Mouse (Mus musculus) megakaryocyte, embryonic 14.5 days (primary cell): ENCODE measurements around the gene Slc12a6. TPM values are rescaled to one million over a fixed set of nuclear protein-coding genes. Genes with fewer than 3 reads are reported as not detected.

Source experiments
- H3K27me3 ChIP-seq: replicated peaks from 2 replicates; pipeline ENCODE3; 2012; ENCODE audit warnings: inconsistent platforms
- H3K36me3 ChIP-seq: replicated peaks from 2 replicates; pipeline ENCODE3; 2012; ENCODE audit warnings: low read length, inconsistent platforms, mixed read lengths
- H3K4me1 ChIP-seq: 2 replicates; pipeline ENCODE4 v1.6.1; 2012; ENCODE audit warnings: inconsistent platforms
- H3K4me3 ChIP-seq: replicated peaks from 2 replicates; pipeline ENCODE3; 2012; ENCODE audit warnings: moderate library complexity, mild to moderate bottlenecking, inconsistent platforms
- H3K9me3 ChIP-seq: 2 replicates; pipeline ENCODE4 v1.6.1; 2012; ENCODE audit warnings: inconsistent platforms
- FLI1 ChIP-seq: IDR thresholded peaks from 2 replicates; pipeline ENCODE4 v1.6.1; 2012; ENCODE audit warnings: low read length, inconsistent platforms, mixed read lengths
- GATA1 ChIP-seq: IDR thresholded peaks from 3 replicates; pipeline ENCODE4 v1.6.1; 2012; ENCODE audit warnings: mixed read lengths, low read length, inconsistent platforms, borderline replicate concordance
- polyA plus RNA-seq: library from polyadenylated mRNA; stranded (reverse); fragments of >175 nt; gene quantifications from 2 replicates; pipeline ENCODE4 v1.2.3, GENCODE M21; 2012; ENCODE audit warnings: low replicate concordance; ENCODE audit not compliant: insufficient read depth

The Slc12a6 gene
- polyA plus RNA-seq, 1 experiment, result 2.6 TPM

DNA sequence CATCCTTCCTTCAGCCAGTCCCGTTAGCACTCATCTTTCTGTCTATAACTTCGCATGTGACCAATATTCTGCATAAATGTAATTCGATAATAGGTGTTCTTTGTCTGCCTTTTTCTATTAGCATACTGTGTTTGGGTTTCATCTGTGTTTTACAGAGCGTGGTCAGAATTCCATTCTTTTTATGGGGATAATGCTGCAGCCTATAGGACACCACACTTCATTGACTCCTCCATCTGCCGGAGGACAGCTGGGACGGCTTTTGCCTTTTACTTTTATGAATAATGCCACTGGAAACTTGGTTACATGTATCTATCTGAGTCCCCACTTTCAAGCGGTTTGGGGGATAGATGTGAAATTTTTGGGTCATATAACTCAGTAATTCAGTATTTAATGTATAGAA lies 50.0 kb downstream of the Slc12a6 start:
- no peaks in the 10 kb centered on the region for H3K9me3 ChIP-seq
- no peak for TF ChIP-seq FLI1
- TF ChIP-seq GATA1, result no peak
- H3K36me3 ChIP-seq, result peaks cover 24% of the 10 kb centered on the region
- H3K4me3 ChIP-seq, result no peak overlapping the region
- H3K4me1 ChIP-seq, result peaks cover 7% of the 10 kb centered on the region; the same call in 1 of the 2 replicates
- H3K27me3 ChIP-seq, result no peaks in the 10 kb centered on the region

DNA sequence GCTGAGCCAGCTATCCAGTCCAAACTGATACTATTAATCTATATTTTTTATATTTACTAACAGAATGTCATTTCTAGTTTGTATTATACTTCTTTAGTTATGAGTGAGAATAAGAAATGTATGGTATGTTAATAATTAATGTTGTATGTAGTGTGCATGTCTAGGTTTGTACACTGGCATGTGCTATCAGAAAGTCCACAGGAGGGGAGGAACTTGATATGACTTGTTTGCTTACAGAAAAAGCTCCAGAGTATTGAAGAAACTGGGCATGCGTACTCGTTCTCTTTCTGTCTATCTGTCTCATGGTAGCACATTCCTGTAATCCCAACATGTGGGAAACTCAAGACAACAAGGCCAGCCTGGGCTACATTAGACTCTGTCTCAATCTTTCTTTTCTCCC lies 52.6 kb downstream of the Slc12a6 start:
- Histone ChIP-seq H3K9me3 (no peaks in the 10 kb centered on the region), H3K27me3 (no peaks in the 10 kb centered on the region), H3K4me3 (no peak overlapping the region), H3K36me3 (peaks cover 15% of the 10 kb centered on the region), H3K4me1 (no peaks in the 10 kb centered on the region; the same call in 1 of the 2 replicates)
- TF ChIP-seq GATA1 (no peak), FLI1 (no peak)

DNA sequence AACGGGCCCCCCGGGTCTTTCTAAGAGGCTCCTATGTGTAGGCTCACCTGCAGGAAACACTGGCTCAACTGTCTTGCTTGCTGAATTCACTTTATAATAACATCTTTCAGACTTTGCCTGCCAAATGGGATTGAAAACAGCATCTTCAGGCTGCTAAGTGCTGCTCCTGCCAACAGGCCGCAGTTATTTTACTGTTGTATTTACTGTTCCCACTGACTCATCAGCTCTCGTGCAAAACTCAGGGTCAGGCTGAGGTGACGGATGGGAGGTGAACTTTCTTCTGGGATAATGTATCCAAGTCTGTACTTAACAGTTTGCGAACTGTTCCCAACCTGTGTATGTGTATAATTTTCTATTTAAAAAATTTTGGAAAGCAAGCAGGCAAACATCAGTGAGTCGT lies 53.3 kb downstream of the Slc12a6 start:
- Histone ChIP-seq H3K9me3 (no peaks in the 10 kb centered on the region), H3K27me3 (no peaks in the 10 kb centered on the region), H3K36me3 (peaks cover 15% of the 10 kb centered on the region), H3K4me3 (no peak overlapping the region), H3K4me1 (no peaks in the 10 kb centered on the region; the same call in 1 of the 2 replicates)
- no peak for TF ChIP-seq FLI1
- no peak for TF ChIP-seq GATA1

DNA sequence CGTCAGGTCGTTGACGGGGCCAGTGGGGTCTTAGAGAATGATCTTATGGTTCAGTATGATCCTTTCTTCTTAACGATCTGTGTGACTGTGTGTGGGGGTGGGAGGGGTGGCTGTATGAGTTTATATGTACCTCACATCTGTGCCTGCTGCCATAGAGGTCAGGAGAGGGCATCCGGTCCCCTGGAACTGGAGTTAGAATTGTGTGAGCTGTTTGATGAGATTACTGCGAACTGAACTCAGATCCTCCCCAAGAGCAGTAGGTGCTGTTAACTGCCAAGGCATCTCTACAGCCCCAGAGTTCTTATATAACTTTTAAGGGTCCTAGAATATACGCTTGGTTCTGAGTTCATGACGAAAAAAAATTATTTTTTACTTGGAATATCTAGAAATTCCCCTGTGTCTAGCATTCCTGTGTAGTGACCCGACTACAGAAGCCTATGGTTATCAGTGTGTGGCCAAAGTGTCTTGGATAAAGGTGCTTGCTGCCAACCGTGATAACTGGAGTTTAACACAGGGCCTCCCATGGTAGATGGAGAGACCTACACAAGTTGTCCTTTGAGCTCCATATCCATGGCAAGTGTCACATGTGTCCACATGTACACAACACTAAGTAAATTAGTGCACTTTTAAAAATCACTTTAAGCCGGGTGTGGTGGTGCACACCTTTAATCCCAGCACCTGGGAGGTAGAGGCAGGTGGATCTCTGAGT lies 62.6 kb downstream of the Slc12a6 start:
- Histone ChIP-seq H3K27me3 (no peaks in the 10 kb centered on the region), H3K4me3 (no peak overlapping the region), H3K4me1 (peaks cover 16% of the 10 kb centered on the region), H3K9me3 (no peaks in the 10 kb centered on the region), H3K36me3 (peaks cover 20% of the 10 kb centered on the region)
- TF ChIP-seq GATA1, result no peak

DNA sequence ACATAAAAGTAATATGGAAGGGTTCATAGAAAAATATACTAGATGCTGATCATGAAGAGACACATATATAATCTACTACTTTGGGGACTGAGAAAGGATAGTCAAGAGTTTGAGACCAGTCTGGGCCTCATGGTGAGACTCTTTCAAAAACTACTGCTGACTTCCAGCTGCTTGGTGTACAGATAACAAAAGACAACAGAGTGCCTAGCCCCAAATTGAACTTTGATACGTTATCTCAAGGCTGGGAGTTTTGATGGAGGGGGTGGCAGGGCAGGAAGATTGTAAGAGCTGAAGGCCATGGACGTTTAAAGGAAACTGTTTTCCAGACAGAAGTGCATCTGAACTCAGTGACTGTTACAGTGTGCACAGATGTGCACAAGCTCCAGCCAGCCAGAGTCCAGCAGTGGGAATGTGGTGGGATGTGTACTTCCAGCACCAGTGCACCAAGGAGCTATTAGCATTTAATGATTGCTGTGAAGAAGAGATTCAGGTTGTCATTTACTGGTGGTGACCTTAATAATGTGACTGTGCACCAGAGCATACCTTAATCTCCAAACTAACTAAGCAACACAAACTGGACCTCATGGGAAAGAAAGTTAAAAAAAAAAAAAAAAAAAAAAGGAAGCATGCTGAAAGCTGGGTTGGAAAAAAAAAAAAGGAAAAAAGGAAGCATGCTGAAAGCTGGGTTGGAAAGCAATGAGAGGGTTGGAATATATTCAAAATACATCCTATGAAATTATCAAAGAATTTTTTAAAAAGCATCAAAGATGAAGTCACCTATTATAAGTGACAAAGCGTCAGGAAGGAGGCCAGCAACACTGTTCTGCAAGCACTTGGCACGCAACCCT lies 66.7 kb downstream of the Slc12a6 start:
- Histone ChIP-seq H3K4me1 (peaks cover 11% of the 10 kb centered on the region), H3K36me3 (peaks cover 53% of the 10 kb centered on the region), H3K27me3 (no peaks in the 10 kb centered on the region), H3K4me3 (no peak overlapping the region), H3K9me3 (no peaks in the 10 kb centered on the region)
- TF ChIP-seq GATA1 (no peak), FLI1 (no peak)

DNA sequence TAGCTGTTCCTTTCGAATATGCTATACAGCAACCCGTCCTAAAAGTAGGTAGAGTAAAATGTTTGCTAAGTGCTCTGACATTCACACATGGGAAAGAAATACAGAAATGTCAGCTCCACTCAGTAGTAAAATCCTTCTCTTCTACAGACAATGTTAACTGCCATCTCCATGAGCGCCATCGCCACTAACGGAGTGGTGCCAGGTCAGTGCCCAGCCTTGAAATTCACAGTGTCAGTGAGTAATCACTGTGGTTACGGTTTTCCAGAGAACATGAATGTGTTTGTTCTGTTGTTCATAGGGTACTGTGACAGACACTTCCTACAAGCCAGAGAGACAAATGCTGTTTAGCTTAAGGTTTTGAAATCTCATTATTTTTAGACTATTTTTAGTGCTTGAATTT lies 71.6 kb downstream of the Slc12a6 start:
- no peak overlapping the region for H3K4me3 ChIP-seq
- peaks cover 92% of the 10 kb centered on the region for H3K36me3 ChIP-seq
- TF ChIP-seq GATA1 (no peak), FLI1 (no peak)
- H3K27me3 ChIP-seq, result no peaks in the 10 kb centered on the region
- H3K9me3 ChIP-seq, result no peaks in the 10 kb centered on the region
- peaks cover 1% of the 10 kb centered on the region; the same call in 1 of the 2 replicates for H3K4me1 ChIP-seq

DNA sequence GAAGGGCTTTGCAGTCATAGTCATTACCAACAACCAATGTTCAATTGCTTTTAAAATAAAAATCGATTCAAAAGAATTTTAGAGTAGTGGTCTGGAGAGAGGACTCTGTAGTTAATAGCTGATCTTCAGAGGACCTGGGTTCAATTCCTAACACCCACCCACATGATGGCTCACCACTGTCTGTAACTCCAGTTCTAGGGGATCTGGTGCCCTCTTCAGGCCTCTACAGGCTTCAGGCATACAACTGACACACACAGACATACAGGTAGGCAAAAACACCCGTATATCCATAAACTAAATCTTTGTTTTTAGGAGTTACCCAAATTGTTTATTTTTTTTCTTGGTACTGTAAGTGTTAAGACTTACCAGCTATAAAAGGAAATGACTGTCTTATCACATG lies 74.1 kb downstream of the Slc12a6 start:
- H3K4me3 ChIP-seq, result no peak overlapping the region
- H3K9me3 ChIP-seq, result no peaks in the 10 kb centered on the region
- H3K4me1 ChIP-seq, result no peaks in the 10 kb centered on the region
- H3K27me3 ChIP-seq, result no peaks in the 10 kb centered on the region
- TF ChIP-seq FLI1 (no peak), GATA1 (no peak)
- H3K36me3 ChIP-seq, result peaks cover 88% of the 10 kb centered on the region

DNA sequence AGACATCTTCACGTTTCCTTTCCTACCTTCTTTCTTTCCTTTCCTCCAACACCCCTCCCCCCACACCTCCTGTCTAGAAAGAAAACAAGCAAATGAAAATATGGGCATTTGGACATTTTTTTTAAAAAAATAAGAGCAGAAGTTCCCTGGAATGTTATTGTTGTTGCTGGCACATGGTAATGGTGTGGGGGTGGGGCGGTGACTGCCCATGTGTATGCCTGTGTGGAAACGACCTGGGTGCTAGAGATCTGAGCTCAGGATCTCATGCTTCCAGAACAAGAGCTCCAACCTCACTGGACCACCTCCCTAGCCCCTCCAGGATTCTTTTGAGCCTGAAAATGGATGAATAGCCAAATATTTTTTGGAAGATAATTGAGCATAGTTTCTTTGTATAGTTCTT lies 75.5 kb downstream of the Slc12a6 start:
- H3K9me3 ChIP-seq, result no peaks in the 10 kb centered on the region
- TF ChIP-seq GATA1 (no peak), FLI1 (no peak)
- H3K36me3 ChIP-seq, result peaks cover 87% of the 10 kb centered on the region

DNA sequence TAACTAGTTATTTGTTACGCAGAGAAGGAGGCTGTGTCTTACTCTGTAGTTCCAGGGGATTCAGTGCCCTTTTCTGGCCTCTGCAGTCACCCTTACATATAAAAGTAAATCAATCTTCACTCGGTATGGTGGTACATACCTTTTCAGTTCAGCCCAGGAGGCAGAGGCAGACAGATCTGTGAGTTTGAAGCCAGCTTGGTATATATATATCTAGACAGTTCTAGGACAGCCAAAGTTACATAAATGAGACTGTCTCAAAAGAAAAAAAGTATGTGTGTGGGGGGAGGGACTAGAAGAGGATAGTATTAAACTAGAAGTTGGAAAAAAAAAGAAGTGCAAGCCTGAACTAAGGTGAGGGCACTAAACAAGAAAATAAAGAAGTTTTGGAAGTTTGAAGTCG lies 82.6 kb downstream of the Slc12a6 start:
- Histone ChIP-seq H3K27me3 (no peaks in the 10 kb centered on the region), H3K9me3 (no peaks in the 10 kb centered on the region), H3K4me3 (no peak overlapping the region), H3K36me3 (peaks cover 90% of the 10 kb centered on the region), H3K4me1 (no peaks in the 10 kb centered on the region)
- TF ChIP-seq GATA1 (no peak), FLI1 (no peak)

More for the DNA sequence above, 75.5 kb downstream of the Slc12a6 start:
- H3K4me1 ChIP-seq, result no peaks in the 10 kb centered on the region
- H3K4me3 ChIP-seq, result no peak overlapping the region
- no peaks in the 10 kb centered on the region for H3K27me3 ChIP-seq

DNA sequence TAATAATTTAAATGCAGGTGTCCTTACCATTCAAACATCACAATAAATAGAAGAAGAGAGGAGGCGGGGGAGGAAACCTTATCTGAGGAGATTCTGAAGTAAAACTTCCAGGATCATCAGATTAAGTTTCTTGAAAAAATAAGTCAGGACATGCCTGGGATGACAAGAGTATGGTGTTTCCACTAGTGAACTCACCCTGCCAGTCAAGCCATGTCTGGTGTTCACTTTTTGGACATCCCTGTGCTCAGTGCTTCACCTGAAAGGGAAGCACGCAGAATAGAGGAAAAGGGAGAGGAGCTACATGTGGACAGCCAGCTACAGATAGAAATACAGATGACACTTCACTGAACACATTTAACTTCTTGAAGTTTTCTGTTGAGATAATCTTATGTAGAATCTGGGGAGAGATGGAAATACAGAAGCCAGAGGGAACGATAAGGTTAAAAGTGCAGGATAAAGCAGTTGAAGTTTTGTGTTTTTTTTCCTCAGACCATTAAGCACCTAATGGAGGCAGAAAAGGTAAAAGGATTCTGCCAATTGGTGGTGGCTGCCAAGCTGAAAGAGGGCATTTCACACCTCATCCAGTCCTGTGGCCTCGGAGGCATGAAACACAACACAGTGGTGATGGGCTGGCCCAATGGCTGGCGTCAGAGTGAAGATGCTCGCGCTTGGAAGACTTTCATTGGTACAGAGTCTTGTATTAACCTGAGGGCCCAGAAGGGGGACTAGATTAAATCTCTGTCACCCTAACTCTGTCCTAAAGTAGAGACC lies 88.2 kb downstream of the Slc12a6 start:
- no peak for TF ChIP-seq FLI1
- no peak for TF ChIP-seq GATA1
- Histone ChIP-seq H3K9me3 (no peaks in the 10 kb centered on the region), H3K36me3 (peaks cover 96% of the 10 kb centered on the region), H3K27me3 (no peaks in the 10 kb centered on the region), H3K4me1 (no peaks in the 10 kb centered on the region), H3K4me3 (no peak overlapping the region)
